Mouse (Mus musculus) heart, embryonic 10.5 days (tissue): ENCODE results near the gene Arnt. TPM values are rescaled to one million over a fixed set of nuclear protein-coding genes. Genes with fewer than 3 reads are reported as not detected.
"Not testable (repeated sequence)": the region's sequence is repeated elsewhere in the genome, so short reads cannot be mapped to it uniquely, and the experiment has no call there.

ENCODE experiments used
- DNase-seq: peaks from one replicate; pipeline ENCODE4 v3.0.0-alpha.2; 2017; ENCODE audit warnings: low spot score
- H3K27ac ChIP-seq: fragments of 300-500 bp; sonication (generic); 2 replicates; pipeline ENCODE4 v1.5.1; 2016; ENCODE audit warnings: mild to moderate bottlenecking
- H3K27me3 ChIP-seq: fragments of 300-500 bp; sonication (generic); 2 replicates; pipeline ENCODE4 v1.6.1; 2016; ENCODE audit warnings: mild to moderate bottlenecking; ENCODE audit not compliant: poor library complexity, insufficient read depth, severe bottlenecking
- H3K36me3 ChIP-seq: fragments of 300-500 bp; sonication (generic); 2 replicates; pipeline ENCODE4 v1.6.1; 2016; ENCODE audit warnings: mild to moderate bottlenecking, moderate library complexity
- H3K4me1 ChIP-seq: fragments of 300-500 bp; sonication (generic); 2 replicates; pipeline ENCODE4 v1.6.1; 2016; ENCODE audit warnings: mild to moderate bottlenecking
- H3K4me3 ChIP-seq: fragments of 300-500 bp; sonication (generic); 2 replicates; pipeline ENCODE4 v1.5.1; 2016; ENCODE audit warnings: mild to moderate bottlenecking, moderate library complexity
- H3K9me3 ChIP-seq: fragments of 300-500 bp; sonication (generic); 2 replicates; pipeline ENCODE4 v1.6.1; 2016; ENCODE audit warnings: mild to moderate bottlenecking, moderate library complexity
- WGBS: fragments of 180-500 bp; shearing (Covaris S2); methylation state at CpG from one replicate; pipeline ENCODE4 v1.1.7; 2016; 5-methylcytosine and 5-hydroxymethylcytosine counted together
- polyA plus RNA-seq: library from polyadenylated mRNA; unstranded; fragments of >200 nt; fragmentation: Nextera tagmentation; extraction: Ambion mirVana; gene quantifications from 2 replicates; pipeline ENCODE4 v1.2.1, GENCODE M21; 2016

Gene Arnt
- polyA plus RNA-seq, 1 experiment from 2014 or later: 30.1 TPM

DNA sequence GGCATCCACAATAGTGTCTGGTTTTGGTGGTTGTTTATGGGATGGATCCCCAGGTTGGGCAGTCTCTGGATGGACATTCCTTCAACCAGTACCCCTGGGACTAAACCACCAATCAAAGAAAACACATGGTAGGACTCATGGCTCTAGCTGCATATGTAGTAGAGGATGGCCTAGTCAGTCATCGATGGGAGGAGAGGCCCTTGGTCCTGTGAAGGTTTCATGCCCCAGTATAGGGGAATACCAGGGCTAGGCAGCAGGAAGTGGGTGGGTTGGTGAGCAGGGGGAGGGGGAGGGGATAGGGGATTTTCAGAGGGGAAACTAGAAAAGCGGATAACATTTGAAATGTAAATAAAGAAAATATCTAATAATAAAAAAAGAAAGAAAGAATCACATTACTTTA is 107.0 kb downstream of the Arnt start:
- WGBS: 70% methylated on average over 2 of the region's 2 CpGs
- not testable (repeated sequence) for H3K9me3 ChIP-seq, H3K36me3 ChIP-seq, H3K27ac ChIP-seq, H3K4me1 ChIP-seq, H3K27me3 ChIP-seq, H3K4me3 ChIP-seq, DNase-seq

DNA sequence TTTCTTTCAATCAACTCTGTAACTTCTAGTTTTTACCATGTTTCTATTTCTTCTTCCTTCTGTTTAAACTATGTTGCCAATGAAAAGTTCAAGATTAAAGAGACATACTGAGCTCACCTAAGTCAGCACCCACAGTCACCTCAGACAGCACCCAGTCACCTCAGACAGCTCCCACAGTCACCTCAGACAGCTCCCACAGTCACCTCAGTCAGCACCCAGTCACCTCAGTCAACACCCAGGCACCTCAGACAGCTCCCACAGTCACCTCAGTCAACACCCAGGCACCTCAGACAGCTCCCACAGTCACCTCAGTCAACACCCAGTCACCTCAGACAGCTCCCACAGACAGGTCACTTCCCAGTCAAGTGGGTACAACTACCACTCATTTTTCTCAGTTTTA is 108.0 kb downstream of the Arnt start:
- H3K4me3 ChIP-seq: no peak overlapping the region
- H3K4me1 ChIP-seq: no peaks in the 10 kb centered on the region
- no peaks in the 10 kb centered on the region for H3K27me3 ChIP-seq
- no peaks in the 10 kb centered on the region for H3K36me3 ChIP-seq
- no peaks in the 10 kb centered on the region for H3K9me3 ChIP-seq
- H3K27ac ChIP-seq: no peak overlapping the region
- DNase-seq: peak; percentile 72

DNA sequence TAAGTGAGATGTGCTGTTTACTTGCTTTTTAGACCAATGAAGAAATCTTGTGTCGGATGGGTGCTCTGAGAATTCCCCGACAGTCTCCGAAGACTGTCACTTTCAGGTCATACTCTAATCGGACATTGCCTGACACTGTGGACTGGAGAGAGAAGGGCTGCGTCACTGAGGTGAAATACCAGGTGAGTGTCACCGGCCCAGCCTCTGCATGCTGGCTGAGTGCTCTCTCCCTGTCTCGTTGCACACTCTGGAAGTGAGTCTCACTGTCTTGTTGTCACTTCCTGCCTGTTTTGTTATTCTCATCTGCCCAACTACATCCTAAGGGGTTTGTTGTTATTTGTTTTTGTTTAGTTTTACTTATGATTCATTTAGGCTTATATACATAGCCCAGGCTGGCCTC is 108.8 kb downstream of the Arnt start:
- no peak overlapping the region for H3K4me3 ChIP-seq
- 63% methylated on average over 7 of the region's 7 CpGs for WGBS
- no peaks in the 10 kb centered on the region for H3K4me1 ChIP-seq
- DNase-seq: peak; percentile 63
- H3K36me3 ChIP-seq: no peaks in the 10 kb centered on the region
- no peaks in the 10 kb centered on the region for H3K9me3 ChIP-seq
- no peaks in the 10 kb centered on the region for H3K27me3 ChIP-seq
- no peak overlapping the region for H3K27ac ChIP-seq

Other genes with a start within 250 kb of the Arnt start
- gene Gabpb2, start 216.5 kb upstream of the Arnt start, polyA plus RNA-seq: 8.7 and 8.8 TPM in 2 replicates
- 59.8 and 74.9 TPM in 2 replicates for gene Cdc42se1, start 205.7 kb upstream of the Arnt start, polyA plus RNA-seq
- 10.7 and 11.1 TPM in 2 replicates for gene Mllt11, start 202.2 kb upstream of the Arnt start, polyA plus RNA-seq
- gene Gm128, start 192.8 kb upstream of the Arnt start, polyA plus RNA-seq: 0.69 and 0.97 TPM in 2 replicates
- gene Bnipl, start 183.2 kb upstream of the Arnt start, polyA plus RNA-seq: 0.22 and 0.43 TPM in 2 replicates
- 26.2 and 27.0 TPM in 2 replicates for gene Mindy1, start 153.0 kb upstream of the Arnt start, polyA plus RNA-seq
- gene Prune1, start 152.3 kb upstream of the Arnt start, polyA plus RNA-seq: 30.7 and 31.1 TPM in 2 replicates
- 1.6 and 2.5 TPM in 2 replicates for gene Anxa9, start 127.2 kb upstream of the Arnt start, polyA plus RNA-seq
- gene Cers2, start 119.6 kb upstream of the Arnt start, polyA plus RNA-seq: 147 TPM in 2 replicates
- gene Setdb1, start 77.2 kb upstream of the Arnt start, polyA plus RNA-seq: 33.0 and 42.8 TPM in 2 replicates
- gene 4930558C23Rik, start 31.5 kb upstream of the Arnt start, polyA plus RNA-seq: not detected in 2 replicates
- gene Ctsk, start 64.9 kb downstream of the Arnt start, polyA plus RNA-seq: 4.2 and 10.2 TPM in 2 replicates
- gene Ctss, start 92.4 kb downstream of the Arnt start, polyA plus RNA-seq: 0.96 and 1.9 TPM in 2 replicates
- 0.19 TPM in 1 of 2 replicates, not detected in the other for gene Hormad1, start 125.3 kb downstream of the Arnt start, polyA plus RNA-seq
- gene Golph3l, start 154.5 kb downstream of the Arnt start, polyA plus RNA-seq: 23.4 and 25.4 TPM in 2 replicates
- gene Ensa, start 190.6 kb downstream of the Arnt start, polyA plus RNA-seq: 59.3 and 67.2 TPM in 2 replicates
- 37.7 and 50.2 TPM in 2 replicates for gene Mcl1, start 224.4 kb downstream of the Arnt start, polyA plus RNA-seq